Mouse (Mus musculus): ENCODE measurements around the gene Igll1. TPM values are rescaled to one million over a fixed set of nuclear protein-coding genes. Genes with fewer than 3 reads are reported as not detected.
A peak's percentile ranks its signal among the peaks of the same experiment; 100 is the strongest.

Gene Igll1
- polyA plus RNA-seq, 1 experiment, result not detected

DNA sequence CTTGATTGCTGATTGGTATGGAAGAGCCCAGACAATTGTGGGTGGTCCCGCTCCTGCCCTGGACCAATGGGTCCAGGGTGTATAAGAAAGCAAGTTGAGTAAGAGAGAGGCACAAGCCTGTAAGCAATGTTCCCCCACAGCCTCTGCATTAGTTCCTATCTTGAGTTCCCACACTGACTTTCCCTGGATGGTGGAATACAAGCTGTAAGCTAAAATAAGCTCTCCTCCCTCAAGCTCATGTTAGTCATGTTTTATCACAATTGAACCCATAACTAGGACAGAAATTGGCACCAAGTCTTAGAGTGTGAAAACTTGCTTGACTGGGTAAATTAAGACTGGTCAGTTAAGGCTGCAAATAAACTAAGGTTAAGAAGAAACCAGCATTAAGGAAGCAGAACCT is 8.2 kb downstream of the Igll1 start:
- peak in 1 of 2 experiments; percentile 31 for DNase-seq (ENCODE audit: extremely low spot score in 1 of 2, low spot score in 1 of 2)

DNA sequence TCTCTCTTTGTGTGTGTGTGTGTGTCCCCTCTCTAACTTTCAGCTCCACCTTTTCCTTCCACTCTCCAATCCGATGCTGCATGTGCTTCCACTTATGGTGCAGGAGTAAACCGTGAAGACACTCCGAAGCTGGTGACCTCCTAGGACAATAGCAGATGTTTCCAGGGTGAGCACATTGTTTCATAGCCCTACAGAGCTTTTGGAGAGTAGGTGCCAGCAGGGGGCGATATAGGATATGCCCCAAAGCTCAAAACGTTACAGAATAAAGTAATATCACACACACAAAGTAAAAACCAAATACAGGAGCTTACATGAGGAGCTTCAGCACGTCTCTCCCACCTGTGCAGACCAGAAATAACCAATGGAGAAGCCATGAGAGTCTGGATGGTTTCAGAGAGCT is 8.9 kb downstream of the Igll1 start:
- DNase-seq (ENCODE audit: extremely low spot score in 1 of 2, low spot score in 1 of 2), result peak in 1 of 2 experiments; percentile 62

DNA sequence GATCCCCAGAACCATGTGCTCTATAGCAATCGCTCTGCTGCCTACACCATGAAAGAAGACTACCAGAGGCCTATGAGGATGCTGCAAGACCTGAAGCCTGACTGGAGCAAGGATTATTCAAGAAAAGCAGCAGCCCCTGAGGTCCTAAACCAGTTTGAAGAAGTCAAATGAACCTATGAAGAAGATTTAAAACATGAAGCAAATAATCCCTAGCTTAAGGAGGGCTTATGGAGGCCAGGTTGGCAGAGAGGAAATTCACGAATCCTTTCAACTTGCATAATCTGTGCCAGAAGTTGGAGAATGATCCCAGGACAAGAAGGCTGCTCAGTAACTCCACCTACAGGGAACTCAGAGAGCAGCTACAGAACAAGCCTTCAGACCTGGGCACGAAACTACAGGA is 11.4 kb downstream of the Igll1 start:
- DNase-seq (ENCODE audit: extremely low spot score in 1 of 2, low spot score in 1 of 2), result no peak

DNA sequence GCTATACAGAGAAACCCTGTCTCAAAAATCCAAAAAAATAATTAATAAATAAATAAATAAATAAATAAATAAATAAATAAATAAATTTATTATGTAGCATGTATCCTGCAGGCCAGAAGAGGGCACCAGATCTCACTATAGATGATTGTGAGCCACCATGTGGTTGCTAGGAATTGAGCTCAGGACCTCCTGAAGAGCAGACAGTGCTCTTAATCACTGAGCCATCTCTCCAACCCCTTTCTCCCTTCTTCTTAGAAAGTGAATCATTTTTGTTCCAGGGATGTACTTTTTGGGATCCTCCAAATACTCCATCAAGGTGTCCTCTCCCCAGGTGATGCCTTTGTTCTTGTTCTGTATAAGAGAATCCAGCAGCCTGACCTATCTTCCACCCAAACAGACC is 14.6 kb downstream of the Igll1 start:
- no peak for DNase-seq (ENCODE audit: extremely low spot score in 1 of 2, low spot score in 1 of 2)

DNA sequence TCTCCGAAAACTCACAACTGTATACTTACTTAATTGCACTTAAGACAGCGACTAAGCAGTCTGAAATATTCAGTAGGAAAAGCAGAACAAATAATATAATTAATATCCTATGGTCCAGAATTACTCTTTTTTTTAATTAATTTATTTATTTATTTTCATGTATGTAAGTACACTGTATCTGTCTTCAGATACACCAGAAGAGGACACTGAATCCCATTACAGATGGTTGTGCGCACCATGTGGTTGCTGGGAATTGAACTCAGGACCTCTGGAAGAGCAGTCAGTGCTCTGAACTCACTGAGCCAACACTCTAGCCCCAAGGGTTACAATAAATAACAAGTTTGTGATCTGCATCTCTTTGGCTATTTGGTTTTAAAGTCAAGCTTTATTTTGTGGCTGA is 34.1 kb downstream of the Igll1 start:
- DNase-seq (ENCODE audit: extremely low spot score in 1 of 2, low spot score in 1 of 2), result no peak

DNA sequence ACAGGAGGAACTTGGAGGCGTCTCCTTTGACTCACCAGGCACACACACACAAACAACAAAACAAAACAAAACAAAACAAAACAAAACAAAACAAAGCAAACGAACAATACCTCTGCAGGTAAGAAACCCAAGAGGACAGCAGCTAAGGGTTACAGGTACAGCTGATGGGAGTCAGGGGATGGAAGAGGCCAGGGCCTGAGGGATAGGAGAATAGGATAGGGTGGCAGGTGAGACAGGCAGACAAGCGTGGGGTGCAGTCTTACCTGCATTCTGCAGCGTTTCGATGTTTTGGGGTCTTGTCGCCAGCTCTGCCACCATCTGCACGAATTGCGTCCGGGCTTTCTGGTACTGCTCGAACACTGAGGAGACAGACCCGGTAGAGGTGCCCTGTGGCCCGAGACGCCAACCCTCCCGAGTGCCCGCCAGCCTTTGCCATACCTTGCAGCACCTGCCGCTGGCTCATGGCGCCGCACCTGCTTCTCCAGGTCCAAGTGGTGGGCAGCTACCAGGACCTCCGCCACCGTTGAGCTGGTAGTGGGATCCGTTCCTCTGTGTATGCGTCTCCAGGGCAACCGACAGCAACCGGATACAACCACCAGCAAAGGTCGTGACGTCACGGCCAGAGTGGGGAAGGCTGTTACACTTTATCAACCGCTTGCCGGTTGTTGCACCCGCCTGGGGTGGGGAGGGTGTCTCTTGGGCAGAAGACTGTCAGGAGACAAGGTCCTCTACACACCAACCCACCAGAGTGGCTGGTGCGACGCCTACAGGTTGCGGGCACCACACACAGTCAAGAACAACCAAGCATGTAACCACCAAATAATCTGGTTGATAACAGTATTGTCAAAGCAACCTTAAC is 34.8 kb downstream of the Igll1 start, which contains the start of gene Spag6l:
TSS of gene Spag6l (minus strand) at position 700 of the 859 bp plus-strand sequence.
- DNase-seq (ENCODE audit: extremely low spot score in 1 of 2, low spot score in 1 of 2), result peak; percentile 10 to 57

DNA sequence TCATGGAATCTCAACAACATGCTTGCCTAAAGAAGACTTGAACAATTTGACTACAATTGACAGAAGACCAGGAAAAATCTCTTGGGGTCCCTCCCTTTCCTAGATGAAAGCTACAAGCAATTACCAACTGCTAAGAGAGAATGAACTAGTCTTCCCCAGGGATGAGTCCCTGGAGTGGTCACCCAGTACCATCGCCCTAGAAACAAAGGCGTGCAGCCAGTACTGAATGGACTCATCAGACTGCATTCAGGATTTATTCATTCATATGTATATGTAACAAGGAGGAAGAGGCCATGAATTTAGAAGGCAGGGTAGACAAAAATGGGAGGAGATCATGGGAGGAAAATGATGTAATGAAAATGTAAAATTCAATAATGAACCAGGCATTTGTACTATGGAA is 37.6 kb downstream of the Igll1 start:
- no peak for DNase-seq (ENCODE audit: extremely low spot score in 1 of 2, low spot score in 1 of 2)

DNA sequence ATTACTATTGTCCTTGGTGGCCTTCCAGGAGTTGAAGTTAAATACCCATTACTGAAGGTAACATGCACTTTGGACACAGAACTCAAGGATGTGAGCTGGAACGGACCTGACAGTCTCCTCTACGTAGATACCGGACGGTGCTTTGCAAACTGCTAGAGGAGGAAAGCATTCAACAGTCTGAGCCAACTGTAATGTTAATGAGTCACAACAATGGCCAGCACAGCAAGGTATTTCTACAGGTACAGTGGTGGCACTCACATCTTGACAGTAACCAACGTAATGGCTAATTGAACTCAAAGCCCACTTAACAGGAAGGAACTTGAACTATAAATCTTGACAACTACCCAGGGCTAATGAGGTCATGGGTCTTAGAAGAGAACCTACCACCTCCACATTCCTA is 38.3 kb downstream of the Igll1 start:
- no peak for DNase-seq (ENCODE audit: extremely low spot score in 1 of 2, low spot score in 1 of 2)

Other genes starting within 250 kb of the Igll1 start
- not detected in 2 replicates for gene Olfr19, start 187.6 kb downstream of the Igll1 start, polyA plus RNA-seq (2012; rRNA removed)
- 3.8 and 4.4 TPM in 2 replicates for gene Spag6l, start 34.5 kb downstream of the Igll1 start, polyA plus RNA-seq (2012; rRNA removed)
- 86.4 and 88.4 TPM in 2 replicates for gene Top3b, start 6.8 kb upstream of the Igll1 start, polyA plus RNA-seq (2012; rRNA removed)
- gene Vpreb1, start 6.9 kb upstream of the Igll1 start, polyA plus RNA-seq (2012; rRNA removed), result 0.58 and 0.63 TPM in 2 replicates
- gene Ppm1f, start 32.5 kb upstream of the Igll1 start, polyA plus RNA-seq (2012; rRNA removed), result 36.1 and 40.4 TPM in 2 replicates
- 360 and 370 TPM in 2 replicates for gene Mapk1, start 119.4 kb upstream of the Igll1 start, polyA plus RNA-seq (2012; rRNA removed)
- 29.2 and 37.4 TPM in 2 replicates for gene Ypel1, start 205.7 kb upstream of the Igll1 start, polyA plus RNA-seq (2012; rRNA removed)
- gene Ppil2, start 247.3 kb upstream of the Igll1 start, polyA plus RNA-seq (2012; rRNA removed), result 99.6 and 110 TPM in 2 replicates

Data from frontal cortex, adult 2 months (tissue).